Mouse (Mus musculus): ENCODE measurements around the gene Blvra. TPM values are rescaled to one million over a fixed set of nuclear protein-coding genes. Genes with fewer than 3 reads are reported as not detected.
"Not testable (repeated sequence)": the region's sequence is repeated elsewhere in the genome, so short reads cannot be mapped to it uniquely, and the experiment has no call there.

Blvra gene
- polyA plus RNA-seq, 1 experiment from 2014 or later, result 44.3 TPM

DNA sequence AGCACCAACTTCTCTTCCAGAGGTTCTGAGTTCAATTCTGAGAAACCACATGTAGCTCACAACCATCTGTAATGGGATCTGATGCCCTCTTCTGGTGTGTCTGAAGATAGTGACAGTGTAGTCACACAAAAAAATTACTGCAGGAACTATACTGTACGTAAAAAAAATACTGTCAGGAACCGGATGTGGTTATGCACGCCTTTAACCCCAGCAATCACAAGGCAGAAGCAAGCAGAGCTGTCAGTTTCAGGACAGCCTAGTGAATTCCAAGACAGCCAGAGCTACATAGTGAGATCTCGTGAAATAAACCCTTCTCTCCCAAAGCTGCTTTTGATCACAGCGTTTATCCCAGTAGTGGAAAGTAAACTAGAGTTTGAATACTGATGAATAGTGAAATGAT, 15.8 kb downstream of the Blvra start:
- Histone ChIP-seq H3K27ac (ENCODE audit: low read length) (no peak overlapping the region), H3K9ac (replicated peaks; ENCODE audit: low read depth) (no peak overlapping the region), H3K4me1 (ENCODE audit: insufficient read depth, low read depth, low read length) (no peaks in the 10 kb centered on the region), H3K36me3 (ENCODE audit: insufficient read depth, low read length) (0 out of 2 replicates have a peak, but pooled peaks cover 3% of the 10 kb centered on the region), H3K9me3 (ENCODE audit: low read length) (no peaks in the 10 kb centered on the region), H3K4me2 (replicated peaks; ENCODE audit: low read depth, low read length) (no peak overlapping the region), H3K27me3 (replicated peaks; ENCODE audit: insufficient read depth, low read length) (no peaks in the 10 kb centered on the region), H3K4me3 (ENCODE audit: low read depth, low read length) (no peak overlapping the region)
- ATAC-seq, result no peak
- TF ChIP-seq EP300 (IDR thresholded peaks at IDR 0.05) (no peak), CTCF (IDR thresholded peaks at IDR 0.05) (no peak)
- 88% methylated on average over 5 of the region's 5 CpGs for WGBS
- DNase-seq (ENCODE audit: low spot score), result no peak

DNA sequence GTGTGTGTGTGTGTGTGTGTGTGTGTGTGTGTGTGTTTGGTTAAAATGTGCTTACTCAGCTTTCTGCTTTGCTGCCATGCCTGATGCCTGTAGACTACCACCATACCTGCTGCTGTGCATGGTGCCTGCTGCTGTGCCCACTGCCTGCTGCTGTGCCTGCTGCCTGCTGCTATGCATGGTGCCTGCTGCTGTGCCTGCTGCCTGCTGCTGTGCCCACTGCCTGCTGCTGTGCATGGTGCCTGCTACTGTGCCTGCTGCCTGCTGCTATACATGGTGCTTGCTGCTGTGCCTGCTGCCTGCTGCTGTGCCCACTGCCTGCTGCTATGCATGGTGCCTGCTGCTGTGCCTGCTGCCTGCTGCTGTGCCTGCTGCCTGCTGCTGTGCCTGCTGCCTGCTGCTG, 19.7 kb downstream of the Blvra start:
- not testable (repeated sequence) for H3K4me1 ChIP-seq (ENCODE audit: insufficient read depth, low read depth, low read length); H3K36me3 ChIP-seq (ENCODE audit: insufficient read depth, low read length); H3K4me3 ChIP-seq (ENCODE audit: low read depth, low read length); H3K4me2 ChIP-seq (replicated peaks; ENCODE audit: low read depth, low read length); H3K27me3 ChIP-seq (replicated peaks; ENCODE audit: insufficient read depth, low read length); DNase-seq (ENCODE audit: low spot score); H3K9me3 ChIP-seq (ENCODE audit: low read length); H3K9ac ChIP-seq (replicated peaks; ENCODE audit: low read depth); H3K27ac ChIP-seq (ENCODE audit: low read length); ATAC-seq

DNA sequence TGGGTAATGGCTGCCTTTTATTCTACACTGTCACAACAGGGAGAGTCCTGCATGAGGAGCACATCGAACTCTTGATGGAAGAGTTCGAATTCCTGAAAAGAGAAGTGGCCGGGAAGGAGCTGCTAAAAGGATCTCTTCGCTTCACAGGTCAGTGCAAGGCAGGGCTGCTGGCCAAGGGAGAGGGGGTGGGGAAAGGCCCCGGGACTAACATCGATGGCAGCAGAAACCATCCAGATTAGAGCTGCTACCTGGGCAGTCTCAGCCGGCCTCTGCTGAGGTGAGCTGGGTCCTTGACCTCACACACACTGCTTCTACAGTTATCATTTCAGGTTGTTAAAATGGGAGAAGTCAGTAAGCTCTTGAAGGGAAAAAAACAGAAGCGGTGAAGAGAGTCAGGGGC, 21.5 kb downstream of the Blvra start:
- no peak overlapping the region for H3K4me3 ChIP-seq (ENCODE audit: low read depth, low read length)
- no peak overlapping the region for H3K27ac ChIP-seq (ENCODE audit: low read length)
- no peaks in the 10 kb centered on the region for H3K9me3 ChIP-seq (ENCODE audit: low read length)
- 0 out of 2 replicates have a peak, but pooled peaks cover 4% of the 10 kb centered on the region for H3K36me3 ChIP-seq (ENCODE audit: insufficient read depth, low read length)
- TF ChIP-seq EP300 (IDR thresholded peaks at IDR 0.05) (no peak), CTCF (IDR thresholded peaks at IDR 0.05) (no peak)
- no peak for DNase-seq (ENCODE audit: low spot score)
- H3K4me2 ChIP-seq (replicated peaks; ENCODE audit: low read depth, low read length), result no peak overlapping the region
- ATAC-seq, result no peak
- WGBS, result 61% methylated on average over 8 of the region's 8 CpGs
- no peaks in the 10 kb centered on the region for H3K4me1 ChIP-seq (ENCODE audit: insufficient read depth, low read depth, low read length)
- no peaks in the 10 kb centered on the region for H3K27me3 ChIP-seq (replicated peaks; ENCODE audit: insufficient read depth, low read length)
- no peak overlapping the region for H3K9ac ChIP-seq (replicated peaks; ENCODE audit: low read depth)

- 92% methylated on average over 4 of the region's 4 CpGs for WGBS
- H3K9ac ChIP-seq (replicated peaks; ENCODE audit: low read depth), result no peak overlapping the region
- no peak overlapping the region for H3K4me3 ChIP-seq (ENCODE audit: low read depth, low read length)
- H3K27ac ChIP-seq (ENCODE audit: low read length), result no peak overlapping the region
- DNase-seq (ENCODE audit: low spot score), result no peak
- H3K9me3 ChIP-seq (ENCODE audit: low read length), result no peaks in the 10 kb centered on the region
- TF ChIP-seq EP300 (IDR thresholded peaks at IDR 0.05) (no peak), CTCF (IDR thresholded peaks at IDR 0.05) (no peak)
- no peaks in the 10 kb centered on the region for H3K27me3 ChIP-seq (replicated peaks; ENCODE audit: insufficient read depth, low read length)
- no peak for ATAC-seq
- H3K36me3 ChIP-seq (ENCODE audit: insufficient read depth, low read length), result peaks cover 16% of the 10 kb centered on the region
- no peaks in the 10 kb centered on the region for H3K4me1 ChIP-seq (ENCODE audit: insufficient read depth, low read depth, low read length)
- no peak overlapping the region for H3K4me2 ChIP-seq (replicated peaks; ENCODE audit: low read depth, low read length)
Measured at GRCm38 (mm10) chr2:127108986-127109385, 38.5 kb downstream of the Blvra start.

DNA sequence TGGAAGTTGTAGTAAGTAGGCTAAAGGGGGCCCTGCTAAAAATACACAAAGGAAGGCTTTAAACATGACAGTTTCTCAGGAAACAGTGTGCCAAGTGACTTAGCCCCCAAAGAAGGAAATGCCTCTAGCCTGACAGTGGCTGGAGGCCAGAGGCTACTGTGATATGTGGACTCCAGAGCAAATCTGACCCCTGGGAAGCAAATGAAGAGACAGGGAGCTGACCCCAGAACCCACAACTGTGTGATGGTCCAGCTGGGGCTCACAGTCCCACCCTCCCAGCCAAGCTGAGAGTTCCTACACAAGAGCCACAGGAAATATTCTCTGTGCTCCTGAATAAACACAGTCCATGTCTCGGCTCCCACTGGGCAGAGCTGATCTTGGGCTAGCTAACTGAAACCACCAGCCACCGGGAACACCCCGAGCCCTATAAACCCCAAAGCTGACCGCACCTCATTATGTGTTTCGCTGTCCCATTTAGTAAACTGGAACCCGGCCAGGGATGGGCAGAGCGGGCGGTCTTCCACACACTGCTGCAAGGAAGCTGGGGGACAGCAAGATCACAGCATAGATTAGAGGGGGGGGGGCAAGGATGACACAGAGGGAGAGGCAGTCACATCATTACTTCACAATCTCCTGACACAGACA, 51.2 kb downstream of the Blvra start:
- Histone ChIP-seq H3K9ac (replicated peaks; ENCODE audit: low read depth) (no peak overlapping the region), H3K4me2 (replicated peaks; ENCODE audit: low read depth, low read length) (peak overlapping the region; percentile 14; the same call in 1 of the 2 replicates), H3K27ac (ENCODE audit: low read length) (peak overlapping the region; percentile 76), H3K4me1 (ENCODE audit: insufficient read depth, low read depth, low read length) (no peaks in the 10 kb centered on the region; the same call in 1 of the 2 replicates), H3K4me3 (ENCODE audit: low read depth, low read length) (no peak overlapping the region), H3K27me3 (replicated peaks; ENCODE audit: insufficient read depth, low read length) (no peaks in the 10 kb centered on the region), H3K36me3 (ENCODE audit: insufficient read depth, low read length) (peaks cover 21% of the 10 kb centered on the region; the same call in 1 of the 2 replicates), H3K9me3 (ENCODE audit: low read length) (no peaks in the 10 kb centered on the region)
- WGBS, result 67% methylated on average over 8 of the region's 8 CpGs
- peak; percentile 64 for DNase-seq (ENCODE audit: low spot score)
- ATAC-seq, result peak; percentile 85
- TF ChIP-seq CTCF (IDR thresholded peaks at IDR 0.05), result no peak
- no peak for TF ChIP-seq EP300 (IDR thresholded peaks at IDR 0.05)

DNA sequence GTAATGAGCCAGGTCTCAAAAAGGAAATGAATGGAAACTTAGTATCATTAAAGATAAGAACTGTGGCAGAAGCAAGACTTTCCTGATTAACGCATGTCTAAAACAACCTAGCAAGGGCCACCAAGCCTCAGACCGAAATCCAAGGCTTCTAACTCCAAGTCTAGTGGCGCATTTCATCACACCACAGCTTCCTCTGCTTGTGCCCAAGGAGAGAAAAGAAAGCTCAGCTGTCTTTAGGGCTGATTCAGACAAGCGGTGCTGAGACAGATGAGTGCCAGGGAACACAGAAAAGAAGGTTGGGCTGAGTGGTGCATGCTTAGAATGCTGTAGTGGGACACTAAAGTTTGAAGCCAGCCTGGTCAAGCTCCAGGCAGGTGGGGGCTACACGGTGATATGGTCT, 58.5 kb downstream of the Blvra start:
- DNase-seq (ENCODE audit: low spot score), result no peak
- Histone ChIP-seq H3K9me3 (ENCODE audit: low read length) (no peaks in the 10 kb centered on the region), H3K36me3 (ENCODE audit: insufficient read depth, low read length) (no peaks in the 10 kb centered on the region), H3K4me3 (ENCODE audit: low read depth, low read length) (no peak overlapping the region), H3K4me1 (ENCODE audit: insufficient read depth, low read depth, low read length) (peaks cover 4% of the 10 kb centered on the region; the same call in 1 of the 2 replicates), H3K4me2 (replicated peaks; ENCODE audit: low read depth, low read length) (no peak overlapping the region), H3K9ac (replicated peaks; ENCODE audit: low read depth) (no peak overlapping the region), H3K27me3 (replicated peaks; ENCODE audit: insufficient read depth, low read length) (no peaks in the 10 kb centered on the region), H3K27ac (ENCODE audit: low read length) (no peak overlapping the region)
- no peak for TF ChIP-seq CTCF (IDR thresholded peaks at IDR 0.05)
- TF ChIP-seq EP300 (IDR thresholded peaks at IDR 0.05), result no peak
- no peak for ATAC-seq
- 83% methylated on average over 5 of the region's 5 CpGs for WGBS

DNA sequence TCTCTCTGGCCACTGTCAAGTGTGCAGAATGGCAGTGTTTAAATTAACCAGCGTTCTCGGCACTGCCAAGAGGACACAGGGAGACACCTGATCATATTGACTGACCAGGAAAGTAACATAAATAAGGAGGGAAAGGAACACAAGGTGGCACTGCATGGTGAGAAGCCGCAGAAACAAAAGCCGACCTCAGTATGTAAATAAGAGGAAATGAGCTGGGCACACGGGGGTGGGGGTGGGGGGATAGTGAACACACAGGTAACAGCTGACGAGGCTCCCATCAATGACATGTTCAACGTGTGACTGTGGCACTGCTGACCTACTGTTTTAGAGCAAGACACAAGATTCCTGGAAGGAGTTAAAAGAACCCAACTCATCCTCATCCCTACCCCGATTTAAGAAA, 60.9 kb downstream of the Blvra start:
- no peak overlapping the region for H3K4me2 ChIP-seq (replicated peaks; ENCODE audit: low read depth, low read length)
- peaks cover 9% of the 10 kb centered on the region; the same call in 1 of the 2 replicates for H3K4me1 ChIP-seq (ENCODE audit: insufficient read depth, low read depth, low read length)
- no peaks in the 10 kb centered on the region for H3K9me3 ChIP-seq (ENCODE audit: low read length)
- TF ChIP-seq EP300 (IDR thresholded peaks at IDR 0.05) (no peak), CTCF (IDR thresholded peaks at IDR 0.05) (no peak)
- H3K27me3 ChIP-seq (replicated peaks; ENCODE audit: insufficient read depth, low read length), result no peaks in the 10 kb centered on the region
- DNase-seq (ENCODE audit: low spot score), result no peak
- H3K4me3 ChIP-seq (ENCODE audit: low read depth, low read length), result no peak overlapping the region
- no peak overlapping the region for H3K9ac ChIP-seq (replicated peaks; ENCODE audit: low read depth)
- no peak overlapping the region for H3K27ac ChIP-seq (ENCODE audit: low read length)
- WGBS, result 43% methylated on average over 8 of the region's 8 CpGs
- H3K36me3 ChIP-seq (ENCODE audit: insufficient read depth, low read length), result no peaks in the 10 kb centered on the region
- no peak for ATAC-seq
